Mouse (Mus musculus): Measurements from ENCODE around the gene Kcnk16. TPM values are rescaled to one million over a fixed set of nuclear protein-coding genes. Genes with fewer than 3 reads are reported as not detected.

Kcnk16 gene
- polyA plus RNA-seq, 1 experiment from 2014 or later = not detected

Other genes with a start within 250 kb of the Kcnk16 start
- gene Saysd1, start 130.7 kb downstream of the Kcnk16 start, polyA plus RNA-seq (2014; fragmentation: Nextera tagmentation; extraction: Ambion mirVana) = 15.5 and 16.0 TPM in 2 replicates
- gene Kcnk5, start 87.4 kb downstream of the Kcnk16 start, polyA plus RNA-seq (2014; fragmentation: Nextera tagmentation; extraction: Ambion mirVana) = 0.32 and 1.5 TPM in 2 replicates
- gene Nudt13, start 25.5 kb upstream of the Kcnk16 start, polyA plus RNA-seq (2014; fragmentation: Nextera tagmentation; extraction: Ambion mirVana) = 9.8 and 10.5 TPM in 2 replicates
- gene Ecd, start 78.9 kb upstream of the Kcnk16 start, polyA plus RNA-seq (2014; fragmentation: Nextera tagmentation; extraction: Ambion mirVana) = 59.2 and 60.6 TPM in 2 replicates
- 45.4 and 48.4 TPM in 2 replicates for gene Fam149b, start 79.0 kb upstream of the Kcnk16 start, polyA plus RNA-seq (2014; fragmentation: Nextera tagmentation; extraction: Ambion mirVana)
- 73.8 and 111 TPM in 2 replicates for gene Dnajc9, start 119.7 kb upstream of the Kcnk16 start, polyA plus RNA-seq (2014; fragmentation: Nextera tagmentation; extraction: Ambion mirVana)
- 65.2 and 71.2 TPM in 2 replicates for gene Mrps16, start 124.4 kb upstream of the Kcnk16 start, polyA plus RNA-seq (2014; fragmentation: Nextera tagmentation; extraction: Ambion mirVana)
- gene Cfap70, start 183.0 kb upstream of the Kcnk16 start, polyA plus RNA-seq (2014; fragmentation: Nextera tagmentation; extraction: Ambion mirVana) = 1.2 and 1.9 TPM in 2 replicates
- gene Anxa7, start 210.9 kb upstream of the Kcnk16 start, polyA plus RNA-seq (2014; fragmentation: Nextera tagmentation; extraction: Ambion mirVana) = 14.5 and 18.4 TPM in 2 replicates
- 0.47 and 0.66 TPM in 2 replicates for gene Mss51, start 227.7 kb upstream of the Kcnk16 start, polyA plus RNA-seq (2014; fragmentation: Nextera tagmentation; extraction: Ambion mirVana)